Mouse (Mus musculus): ENCODE results near the gene Abca16. TPM values are rescaled to one million over a fixed set of nuclear protein-coding genes. Genes with fewer than 3 reads are reported as not detected.
A peak's percentile ranks its signal among the peaks of the same experiment; 100 is the strongest.

The Abca16 gene
- polyA plus RNA-seq, 1 experiment from 2014 or later = not detected

GRCm38 (mm10) chr7:120552479-120553180 is 143.2 kb downstream of the Abca16 start:
- no peaks in the 10 kb centered on the region for H3K9me3 ChIP-seq (replicated peaks; ENCODE audit: control insufficient read depth, low read length)
- no peak overlapping the region for H3K9ac ChIP-seq (replicated peaks; ENCODE audit: low read length)
- no peaks in the 10 kb centered on the region for H3K4me1 ChIP-seq (ENCODE audit: control insufficient read depth, insufficient read depth, low read length)
- ATAC-seq (replicated peaks; ENCODE audit: insufficient number of reproducible peaks, low FRiP score, low TSS enrichment, low read depth) (0 out of 2 replicates have a peak, but pooled peaks have one; percentile 73), DNase-seq (ENCODE audit: low spot score) (peak; percentile 17)
- no peak overlapping the region for H3K27ac ChIP-seq (replicated peaks; ENCODE audit: low read depth, low read length)
- WGBS = 49% methylated on average over 12 of the region's 12 CpGs
- H3K4me2 ChIP-seq (ENCODE audit: low read depth, low read length) = peak overlapping the region; percentile 7; the same call in 1 of the 2 replicates
- H3K36me3 ChIP-seq (replicated peaks; ENCODE audit: control insufficient read depth, insufficient read depth, low read depth, low read length) = no peaks in the 10 kb centered on the region
- H3K4me3 ChIP-seq (ENCODE audit: low read depth, low read length) = no peak overlapping the region
- no peaks in the 10 kb centered on the region for H3K27me3 ChIP-seq (ENCODE audit: control insufficient read depth, insufficient read depth, low read length)

GRCm38 (mm10) chr7:120553181-120553551 is 143.7 kb downstream of the Abca16 start:
- Histone ChIP-seq H3K4me1 (ENCODE audit: control insufficient read depth, insufficient read depth, low read length) (no peaks in the 10 kb centered on the region), H3K4me2 (ENCODE audit: low read depth, low read length) (peak overlapping the region; percentile 7; the same call in 1 of the 2 replicates), H3K4me3 (ENCODE audit: low read depth, low read length) (no peak overlapping the region), H3K36me3 (replicated peaks; ENCODE audit: control insufficient read depth, insufficient read depth, low read depth, low read length) (no peaks in the 10 kb centered on the region), H3K9ac (replicated peaks; ENCODE audit: low read length) (no peak overlapping the region), H3K27me3 (ENCODE audit: control insufficient read depth, insufficient read depth, low read length) (no peaks in the 10 kb centered on the region), H3K9me3 (replicated peaks; ENCODE audit: control insufficient read depth, low read length) (no peaks in the 10 kb centered on the region), H3K27ac (replicated peaks; ENCODE audit: low read depth, low read length) (no peak overlapping the region)
- WGBS = 49% methylated on average over 12 of the region's 12 CpGs
- ATAC-seq (replicated peaks; ENCODE audit: insufficient number of reproducible peaks, low FRiP score, low TSS enrichment, low read depth) (no peak), DNase-seq (ENCODE audit: low spot score) (no peak)

- H3K9me3 ChIP-seq (replicated peaks; ENCODE audit: control insufficient read depth, low read length) = no peaks in the 10 kb centered on the region
- no peaks in the 10 kb centered on the region for H3K4me1 ChIP-seq (ENCODE audit: control insufficient read depth, insufficient read depth, low read length)
- ATAC-seq (replicated peaks; ENCODE audit: insufficient number of reproducible peaks, low FRiP score, low TSS enrichment, low read depth) (no peak), DNase-seq (ENCODE audit: low spot score) (no peak)
- H3K9ac ChIP-seq (replicated peaks; ENCODE audit: low read length) = no peak overlapping the region
- 77% methylated on average over 8 of the region's 8 CpGs for WGBS
- no peaks in the 10 kb centered on the region for H3K27me3 ChIP-seq (ENCODE audit: control insufficient read depth, insufficient read depth, low read length)
- H3K36me3 ChIP-seq (replicated peaks; ENCODE audit: control insufficient read depth, insufficient read depth, low read depth, low read length) = no peaks in the 10 kb centered on the region
- no peak overlapping the region for H3K27ac ChIP-seq (replicated peaks; ENCODE audit: low read depth, low read length)
- H3K4me3 ChIP-seq (ENCODE audit: low read depth, low read length) = no peak overlapping the region
- H3K4me2 ChIP-seq (ENCODE audit: low read depth, low read length) = no peak overlapping the region
Observed at GRCm38 (mm10) chr7:120567366-120567765, 157.9 kb downstream of the Abca16 start.

DNA sequence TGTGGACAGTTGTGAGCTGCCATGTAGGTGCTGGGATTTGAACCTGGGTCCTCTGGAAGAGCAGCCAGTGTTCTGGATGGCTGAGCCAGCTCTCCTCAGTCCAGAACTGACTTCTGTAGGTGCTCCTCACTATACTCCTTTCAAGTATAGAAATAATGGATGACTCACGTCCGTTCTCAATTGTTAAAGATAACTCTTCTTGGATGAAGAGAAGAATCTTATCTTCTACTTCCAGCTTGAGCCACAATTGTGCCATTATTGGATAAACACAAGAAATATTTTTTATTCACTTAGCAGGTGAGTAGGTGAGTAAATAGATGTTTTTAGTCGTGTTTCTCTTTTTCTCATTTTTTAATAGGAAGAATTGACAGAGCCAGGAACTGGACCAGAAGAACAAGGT is 167.1 kb downstream of the Abca16 start:
- 78% methylated on average over 3 of the region's 3 CpGs for whole genome bisulfite sequencing
- H3K36me3 ChIP-seq (replicated peaks; ENCODE audit: control insufficient read depth, insufficient read depth, low read depth, low read length) = no peaks in the 10 kb centered on the region
- ATAC-seq (replicated peaks; ENCODE audit: insufficient number of reproducible peaks, low FRiP score, low TSS enrichment, low read depth) = no peak

More for the DNA sequence above, 167.1 kb downstream of the Abca16 start:
- H3K27ac ChIP-seq (replicated peaks; ENCODE audit: low read depth, low read length) = no peak overlapping the region
- H3K27me3 ChIP-seq (ENCODE audit: control insufficient read depth, insufficient read depth, low read length) = no peaks in the 10 kb centered on the region
- DNase-seq (ENCODE audit: low spot score) = no peak
- H3K4me2 ChIP-seq (ENCODE audit: low read depth, low read length) = no peak overlapping the region
- H3K4me1 ChIP-seq (ENCODE audit: control insufficient read depth, insufficient read depth, low read length) = no peaks in the 10 kb centered on the region
- no peaks in the 10 kb centered on the region for H3K9me3 ChIP-seq (replicated peaks; ENCODE audit: control insufficient read depth, low read length)
- H3K9ac ChIP-seq (replicated peaks; ENCODE audit: low read length) = no peak overlapping the region
- no peak overlapping the region for H3K4me3 ChIP-seq (ENCODE audit: low read depth, low read length)

Other genes starting within 250 kb of the Abca16 start
- 0.14 TPM in 1 of 2 replicates, not detected in the other for gene Anks4b, start 235.8 kb upstream of the Abca16 start, polyA plus RNA-seq (2014; fragmentation: Nextera tagmentation; extraction: Ambion mirVana)
- 142 and 181 TPM in 2 replicates for gene Crym, start 207.5 kb upstream of the Abca16 start, polyA plus RNA-seq (2014; fragmentation: Nextera tagmentation; extraction: Ambion mirVana)
- not detected in 2 replicates for gene Abca14, start 205.7 kb upstream of the Abca16 start, polyA plus RNA-seq (2014; fragmentation: Nextera tagmentation; extraction: Ambion mirVana)
- gene Abca15, start 81.0 kb upstream of the Abca16 start, polyA plus RNA-seq (2014; fragmentation: Nextera tagmentation; extraction: Ambion mirVana) = not detected in 2 replicates
- gene Uqcrc2, start 225.5 kb downstream of the Abca16 start, polyA plus RNA-seq (2014; fragmentation: Nextera tagmentation; extraction: Ambion mirVana) = 211 and 221 TPM in 2 replicates